Mouse (Mus musculus) intestine, embryonic 14.5 days (tissue): ENCODE data around the gene Tut7. TPM values are rescaled to one million over a fixed set of nuclear protein-coding genes. Genes with fewer than 3 reads are reported as not detected.
"Not testable (repeated sequence)": the region's sequence is repeated elsewhere in the genome, so short reads cannot be mapped to it uniquely, and the experiment has no call there.

Source experiments
- ATAC-seq: fragments of 200-750 bp; cut with Nextera tagmentation; replicated peaks from 2 replicates; pipeline ENCODE4 v1.8.0; 2017; ENCODE audit warnings: low read depth, moderate number of reproducible peaks, moderate TSS enrichment, moderate library complexity; ENCODE audit not compliant: low FRiP score, low TSS enrichment
- DNase-seq: peaks from one replicate; pipeline ENCODE4 v3.0.0-alpha.2; 2018; ENCODE audit warnings: low spot score
- H3K27ac ChIP-seq: fragments of 300-500 bp; sonication (generic); 2 replicates; pipeline ENCODE4 v1.5.1; 2014; ENCODE audit warnings: low read depth, mild to moderate bottlenecking, control low read depth
- H3K27me3 ChIP-seq: fragments of 300-500 bp; sonication (generic); replicated peaks from 2 replicates; pipeline ENCODE4 v1.6.1; 2014; ENCODE audit warnings: low read length, control low read depth; ENCODE audit not compliant: control insufficient read depth, insufficient read depth
- H3K36me3 ChIP-seq: fragments of 300-500 bp; sonication (generic); 2 replicates; pipeline ENCODE4 v1.6.1; 2014; ENCODE audit warnings: low read length, control low read depth; ENCODE audit not compliant: control insufficient read depth, insufficient read depth
- H3K4me1 ChIP-seq: fragments of 300-500 bp; sonication (generic); replicated peaks from 2 replicates; pipeline ENCODE4 v1.6.1; 2014; ENCODE audit warnings: low read length, control low read depth, mixed read lengths; ENCODE audit not compliant: control insufficient read depth, insufficient read depth
- H3K4me2 ChIP-seq: fragments of 300-500 bp; sonication (generic); 2 replicates; pipeline ENCODE4 v1.6.1; 2014; ENCODE audit warnings: low read length
- H3K4me3 ChIP-seq: fragments of 300-500 bp; sonication (generic); 2 replicates; pipeline ENCODE4 v1.5.1; 2014; ENCODE audit warnings: low read depth, low read length, control low read depth, mixed read lengths
- H3K9ac ChIP-seq: fragments of 300-500 bp; sonication (generic); 2 replicates; pipeline ENCODE4 v1.6.1; 2014; ENCODE audit warnings: mild to moderate bottlenecking, low read length
- H3K9me3 ChIP-seq: fragments of 300-500 bp; sonication (generic); 2 replicates; pipeline ENCODE4 v1.6.1; 2016; ENCODE audit warnings: low read length, control low read depth; ENCODE audit not compliant: control insufficient read depth
- WGBS: fragments of 180-500 bp; shearing (Covaris S2); extraction: QIAGEN DNeasy Blood & Tissue Kit; methylation state at CpG from one replicate; pipeline ENCODE4 v1.1.7; 2014; 5-methylcytosine and 5-hydroxymethylcytosine counted together
- polyA plus RNA-seq: library from polyadenylated mRNA; unstranded; fragments of >200 nt; fragmentation: Nextera tagmentation; extraction: Ambion mirVana; gene quantifications from 2 replicates; pipeline ENCODE4 v1.2.1, GENCODE M21; 2014

Gene Tut7
- polyA plus RNA-seq, 1 experiment from 2014 or later, result 40.8 TPM

- H3K9ac ChIP-seq, result no peak overlapping the region
- no peak overlapping the region for H3K4me3 ChIP-seq
- no peaks in the 10 kb centered on the region for H3K9me3 ChIP-seq
- WGBS, result 87% methylated on average over 4 of the region's 4 CpGs
- H3K27ac ChIP-seq, result no peak overlapping the region
- no peak for DNase-seq
- no peaks in the 10 kb centered on the region for H3K4me1 ChIP-seq
- no peaks in the 10 kb centered on the region for H3K27me3 ChIP-seq
- no peak overlapping the region for H3K4me2 ChIP-seq
- H3K36me3 ChIP-seq, result no peaks in the 10 kb centered on the region
- ATAC-seq, result no peak
Observed at GRCm38 (mm10) chr13:59739397-59739796, 83.5 kb downstream of the Tut7 start.

- WGBS, result 87% methylated on average over 2 of the region's 2 CpGs
Observed at GRCm38 (mm10) chr13:59738455-59738854, 84.5 kb downstream of the Tut7 start.

GRCm38 (mm10) chr13:59735190-59735589 lies 87.8 kb downstream of the Tut7 start:
- no peak overlapping the region for H3K4me3 ChIP-seq
- H3K36me3 ChIP-seq, result no peaks in the 10 kb centered on the region
- H3K4me1 ChIP-seq, result no peaks in the 10 kb centered on the region
- H3K9me3 ChIP-seq, result no peaks in the 10 kb centered on the region
- WGBS, result 19% methylated on average over 3 of the region's 3 CpGs
- H3K27me3 ChIP-seq, result no peaks in the 10 kb centered on the region
- no peak overlapping the region for H3K9ac ChIP-seq
- H3K4me2 ChIP-seq, result no peak overlapping the region
- DNase-seq (no peak), ATAC-seq (peak; percentile 40)
- no peak overlapping the region for H3K27ac ChIP-seq

More at GRCm38 (mm10) chr13:59738455-59738854, 84.5 kb downstream of the Tut7 start:
- Histone ChIP-seq H3K4me1 (no peaks in the 10 kb centered on the region), H3K4me3 (no peak overlapping the region), H3K9ac (no peak overlapping the region), H3K36me3 (no peaks in the 10 kb centered on the region), H3K9me3 (no peaks in the 10 kb centered on the region), H3K27ac (no peak overlapping the region), H3K27me3 (no peaks in the 10 kb centered on the region), H3K4me2 (no peak overlapping the region)
- no peak for ATAC-seq
- DNase-seq, result no peak

GRCm38 (mm10) chr13:59734347-59734746 lies 88.6 kb downstream of the Tut7 start:
- not testable (repeated sequence) for H3K4me1 ChIP-seq, H3K9me3 ChIP-seq, ATAC-seq, H3K36me3 ChIP-seq, H3K9ac ChIP-seq, H3K4me3 ChIP-seq, H3K27me3 ChIP-seq, DNase-seq, H3K27ac ChIP-seq, H3K4me2 ChIP-seq
- WGBS, result 24% methylated on average over 6 of the region's 6 CpGs

- Histone ChIP-seq H3K27me3 (no peaks in the 10 kb centered on the region), H3K9me3 (no peaks in the 10 kb centered on the region), H3K36me3 (no peaks in the 10 kb centered on the region), H3K4me2 (no peak overlapping the region), H3K9ac (no peak overlapping the region), H3K27ac (no peak overlapping the region), H3K4me1 (no peaks in the 10 kb centered on the region), H3K4me3 (no peak overlapping the region)
- DNase-seq, result no peak
- no peak for ATAC-seq
- WGBS, result 82% methylated on average over 2 of the region's 4 CpGs
Observed at GRCm38 (mm10) chr13:59733936-59734335, 89.0 kb downstream of the Tut7 start.

- no peak for DNase-seq
- H3K9ac ChIP-seq, result no peak within 1 kb of the TSS
- H3K4me2 ChIP-seq, result no peak within 1 kb of the TSS
- no peak within 1 kb of the TSS for H3K27ac ChIP-seq
- H3K36me3 ChIP-seq, result no peaks in the 10 kb centered on the region
- H3K9me3 ChIP-seq, result no peaks in the 10 kb centered on the region
- H3K4me1 ChIP-seq, result no peaks in the 10 kb centered on the region
- H3K4me3 ChIP-seq, result no peak within 1 kb of the TSS
- 40% methylated on average over 7 of the region's 7 CpGs for WGBS
- no peaks in the 10 kb centered on the region for H3K27me3 ChIP-seq
- no peak for ATAC-seq
Observed at GRCm38 (mm10) chr13:59731652-59732051, 91.3 kb downstream of the Tut7 start, which contains the start of gene Spata31d1d. Gene Spata31d1d (minus strand): TSS chr13:59731752.

GRCm38 (mm10) chr13:59728378-59729093 lies 94.4 kb downstream of the Tut7 start:
- DNase-seq, result peak; percentile 89
- H3K4me1 ChIP-seq, result no peaks in the 10 kb centered on the region
- peak; percentile 84 for ATAC-seq
- no peak overlapping the region for H3K27ac ChIP-seq
- no peak overlapping the region; the same call in 1 of the 2 replicates for H3K9ac ChIP-seq
- H3K9me3 ChIP-seq, result no peaks in the 10 kb centered on the region
- no peak overlapping the region for H3K4me2 ChIP-seq
- WGBS, result 28% methylated on average over 7 of the region's 7 CpGs
- no peak overlapping the region for H3K4me3 ChIP-seq
- 0 out of 2 replicates have a peak, but pooled peaks cover 3% of the 10 kb centered on the region for H3K27me3 ChIP-seq
- no peaks in the 10 kb centered on the region for H3K36me3 ChIP-seq

- ATAC-seq (no peak), DNase-seq (no peak)
- Histone ChIP-seq H3K27me3 (0 out of 2 replicates have a peak, but pooled peaks cover 3% of the 10 kb centered on the region), H3K36me3 (no peaks in the 10 kb centered on the region), H3K9me3 (no peaks in the 10 kb centered on the region), H3K4me2 (peak overlapping the region; percentile 42), H3K27ac (no peak overlapping the region), H3K4me1 (no peaks in the 10 kb centered on the region), H3K4me3 (0 out of 2 replicates have a peak overlapping the region, but pooled peaks have one; percentile 2), H3K9ac (no peak overlapping the region)
- 32% methylated on average over 29 of the region's 29 CpGs for WGBS
Observed at GRCm38 (mm10) chr13:59726139-59726867, 96.6 kb downstream of the Tut7 start.
